Mouse (Mus musculus) testis, adult 2 months (tissue): ENCODE measurements around the gene St8sia4.

Source experiments
- CTCF ChIP-seq: fragments of 200-500 bp; IDR thresholded peaks from 2 replicates; pipeline ENCODE4 v1.5.1; 2012; ENCODE audit warnings: low read depth, mild to moderate bottlenecking, inconsistent platforms, low read length, moderate library complexity; ENCODE audit not compliant: control insufficient read depth, insufficient read depth, insufficient replicate concordance
- POLR2A ChIP-seq: fragments of 200-500 bp; IDR thresholded peaks from 2 replicates; pipeline ENCODE4 v1.6.1; 2012; ENCODE audit warnings: low read depth, mild to moderate bottlenecking, inconsistent platforms, low read length, moderate library complexity; ENCODE audit not compliant: control insufficient read depth

DNA sequence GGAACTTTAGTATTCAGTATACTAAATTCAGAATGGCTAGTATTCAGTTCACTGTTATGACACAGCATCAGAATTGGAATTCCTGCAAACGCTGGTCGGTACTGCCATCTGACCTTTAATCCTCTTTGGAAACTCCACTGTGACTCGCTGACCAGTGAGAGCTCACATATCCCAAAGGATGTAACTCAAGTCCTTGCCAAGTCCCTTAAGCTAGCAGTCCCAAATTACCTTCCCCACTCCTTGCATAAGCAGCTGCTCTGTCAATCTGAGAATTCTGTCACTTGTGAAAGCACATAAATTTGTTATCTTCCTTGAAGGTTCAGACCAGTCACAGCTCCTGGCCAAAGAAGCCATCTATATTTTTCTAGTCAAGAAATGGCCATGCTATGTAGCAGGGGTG lies 48.7 kb downstream of the St8sia4 start:
- no peak for TF ChIP-seq CTCF
- TF ChIP-seq POLR2A = no peak
